Mouse (Mus musculus): ENCODE results near the gene Tfeb.

The Tfeb gene

GRCm38 (mm10) chr17:47788996-47789395, 52.2 kb downstream of the Tfeb start:
- DNase-seq = no peak

- DNase-seq = peak; percentile 97
These were observed 55.5 kb downstream of the Tfeb start for GRCm38 (mm10) chr17:47792098-47792863.

- peak; percentile 98 for DNase-seq
These were observed 56.5 kb downstream of the Tfeb start for GRCm38 (mm10) chr17:47793377-47793776.

- peak; percentile 92 for DNase-seq
These were observed 58.6 kb downstream of the Tfeb start for GRCm38 (mm10) chr17:47795446-47795845.

- peak; percentile 92 for DNase-seq
These were observed 59.5 kb downstream of the Tfeb start for GRCm38 (mm10) chr17:47796156-47796816.

GRCm38 (mm10) chr17:47796968-47797367, 60.1 kb downstream of the Tfeb start:
- no peak for DNase-seq

- peak; percentile 87 for DNase-seq
These were observed 60.6 kb downstream of the Tfeb start for GRCm38 (mm10) chr17:47797383-47797782.

GRCm38 (mm10) chr17:47802806-47803205, 66.0 kb downstream of the Tfeb start:
- peak; percentile 94 for DNase-seq

GRCm38 (mm10) chr17:47803662-47804061, 66.8 kb downstream of the Tfeb start:
- DNase-seq = no peak

GRCm38 (mm10) chr17:47805047-47805835, 68.4 kb downstream of the Tfeb start:
- DNase-seq = no peak

GRCm38 (mm10) chr17:47806230-47806629, 69.4 kb downstream of the Tfeb start:
- DNase-seq = peak; percentile 93

GRCm38 (mm10) chr17:47811265-47811800, 74.5 kb downstream of the Tfeb start:
- DNase-seq = no peak

- DNase-seq = no peak
These were observed 75.4 kb downstream of the Tfeb start for GRCm38 (mm10) chr17:47812200-47812599.

GRCm38 (mm10) chr17:47813616-47814015, 76.8 kb downstream of the Tfeb start:
- DNase-seq = peak; percentile 96

GRCm38 (mm10) chr17:47814496-47814895, 77.7 kb downstream of the Tfeb start:
- no peak for DNase-seq

GRCm38 (mm10) chr17:47815446-47815845, 78.6 kb downstream of the Tfeb start:
- no peak for DNase-seq

- no peak for DNase-seq
These were observed 81.4 kb downstream of the Tfeb start for GRCm38 (mm10) chr17:47818038-47818725.

- no peak for DNase-seq
These were observed 84.5 kb downstream of the Tfeb start for GRCm38 (mm10) chr17:47821339-47821738.

- DNase-seq = peak; percentile 86
These were observed 94.3 kb downstream of the Tfeb start for GRCm38 (mm10) chr17:47831161-47831560.

- no peak for DNase-seq
These were observed 94.9 kb downstream of the Tfeb start for GRCm38 (mm10) chr17:47831772-47832171.

GRCm38 (mm10) chr17:47832501-47833028, 95.7 kb downstream of the Tfeb start:
- peak; percentile 92 for DNase-seq

- DNase-seq = peak; percentile 96
These were observed 96.3 kb downstream of the Tfeb start for GRCm38 (mm10) chr17:47833029-47833627.

All from heart, adult 11 months (tissue).